Mouse (Mus musculus) heart, embryonic 11.5 days (tissue): ENCODE measurements around the gene Ppil1. TPM values are rescaled to one million over a fixed set of nuclear protein-coding genes. Genes with fewer than 3 reads are reported as not detected.
"Not testable (repeated sequence)": the region's sequence is repeated elsewhere in the genome, so short reads cannot be mapped to it uniquely, and the experiment has no call there.

ENCODE experiments used
- ATAC-seq: fragments of 200-750 bp; cut with Nextera tagmentation; replicated peaks from 2 replicates; pipeline ENCODE4 v1.8.0; 2017; ENCODE audit warnings: moderate library complexity; ENCODE audit not compliant: insufficient number of reproducible peaks, low FRiP score, low TSS enrichment
- H3K27ac ChIP-seq: fragments of 300-500 bp; sonication (generic); 2 replicates; pipeline ENCODE4 v1.5.1; 2014; ENCODE audit warnings: mild to moderate bottlenecking, low read depth, low read length
- H3K27me3 ChIP-seq: fragments of 300-500 bp; sonication (generic); 2 replicates; pipeline ENCODE4 v1.6.1; 2014; ENCODE audit warnings: mild to moderate bottlenecking, low read length, mixed read lengths; ENCODE audit not compliant: control insufficient read depth, insufficient read depth
- H3K36me3 ChIP-seq: fragments of 300-500 bp; sonication (generic); 2 replicates; pipeline ENCODE4 v1.6.1; 2014; ENCODE audit warnings: mild to moderate bottlenecking, low read length, moderate library complexity, mixed read lengths; ENCODE audit not compliant: control insufficient read depth, insufficient read depth
- H3K4me1 ChIP-seq: fragments of 300-500 bp; sonication (generic); 2 replicates; pipeline ENCODE4 v1.6.1; 2014; ENCODE audit warnings: low read length; ENCODE audit not compliant: control insufficient read depth, insufficient read depth
- H3K4me2 ChIP-seq: fragments of 300-500 bp; sonication (generic); 2 replicates; pipeline ENCODE4 v1.6.1; 2014; ENCODE audit warnings: mild to moderate bottlenecking, moderate library complexity
- H3K4me3 ChIP-seq: fragments of 300-500 bp; sonication (generic); 2 replicates; pipeline ENCODE4 v1.5.1; 2014; ENCODE audit warnings: low read depth, low read length
- H3K9ac ChIP-seq: fragments of 300-500 bp; sonication (generic); 2 replicates; pipeline ENCODE4 v1.6.1; 2014; ENCODE audit warnings: mild to moderate bottlenecking, low read depth, low read length, moderate library complexity
- H3K9me3 ChIP-seq: fragments of 300-500 bp; sonication (generic); replicated peaks from 2 replicates; pipeline ENCODE4 v1.6.1; 2016; ENCODE audit warnings: low read length; ENCODE audit not compliant: control insufficient read depth
- whole genome bisulfite sequencing: fragments of 180-500 bp; shearing (Covaris S2); extraction: QIAGEN DNeasy Blood & Tissue Kit; methylation state at CpG from one replicate; pipeline ENCODE4 v1.1.7; 2014; ENCODE audit not compliant: insufficient replicate concordance; 5-methylcytosine and 5-hydroxymethylcytosine counted together
- polyA plus RNA-seq: library from polyadenylated mRNA; unstranded; fragments of >200 nt; fragmentation: Nextera tagmentation; extraction: Ambion mirVana; gene quantifications from 2 replicates; pipeline ENCODE4 v1.2.1, GENCODE M21; 2014

Gene Ppil1
- polyA plus RNA-seq, 1 experiment from 2014 or later, result 117 TPM

GRCm38 (mm10) chr17:29261603-29262258 lies 2.3 kb downstream of the Ppil1 start:
- 91% methylated on average over 22 of the region's 22 CpGs for WGBS
- ATAC-seq, result no peak
- Histone ChIP-seq H3K4me1 (peaks cover 31% of the 10 kb centered on the region), H3K9ac (no peak overlapping the region), H3K9me3 (no peaks in the 10 kb centered on the region), H3K27me3 (no peaks in the 10 kb centered on the region), H3K4me3 (no peak overlapping the region), H3K27ac (no peak overlapping the region), H3K36me3 (peaks cover 12% of the 10 kb centered on the region), H3K4me2 (peak overlapping the region; percentile 91)

GRCm38 (mm10) chr17:29260501-29260900 lies 3.5 kb downstream of the Ppil1 start:
- no peaks in the 10 kb centered on the region for H3K9me3 ChIP-seq
- H3K4me3 ChIP-seq, result no peak overlapping the region
- H3K9ac ChIP-seq, result no peak overlapping the region
- ATAC-seq, result no peak
- WGBS, result 92% methylated on average over 15 of the region's 15 CpGs
- H3K4me2 ChIP-seq, result no peak overlapping the region
- peaks cover 16% of the 10 kb centered on the region for H3K36me3 ChIP-seq
- peaks cover 43% of the 10 kb centered on the region for H3K4me1 ChIP-seq
- no peak overlapping the region for H3K27ac ChIP-seq
- no peaks in the 10 kb centered on the region for H3K27me3 ChIP-seq

GRCm38 (mm10) chr17:29259489-29259888 lies 4.5 kb downstream of the Ppil1 start:
- Histone ChIP-seq H3K9ac (no peak overlapping the region), H3K27me3 (no peaks in the 10 kb centered on the region), H3K36me3 (peaks cover 16% of the 10 kb centered on the region), H3K4me2 (no peak overlapping the region), H3K4me3 (no peak overlapping the region), H3K27ac (no peak overlapping the region), H3K4me1 (peaks cover 46% of the 10 kb centered on the region), H3K9me3 (no peaks in the 10 kb centered on the region)
- WGBS, result 9% methylated on average over 3 of the region's 3 CpGs
- ATAC-seq, result no peak

- H3K27ac ChIP-seq, result no peak overlapping the region
- no peak overlapping the region for H3K4me2 ChIP-seq
- no peak overlapping the region for H3K4me3 ChIP-seq
- no peaks in the 10 kb centered on the region for H3K27me3 ChIP-seq
- H3K9me3 ChIP-seq, result no peaks in the 10 kb centered on the region
- H3K36me3 ChIP-seq, result peaks cover 16% of the 10 kb centered on the region
- peaks cover 48% of the 10 kb centered on the region for H3K4me1 ChIP-seq
- 95% methylated on average over 2 of the region's 2 CpGs for WGBS
- ATAC-seq, result no peak
- H3K9ac ChIP-seq, result no peak overlapping the region
These were observed 5.1 kb downstream of the Ppil1 start for GRCm38 (mm10) chr17:29258921-29259320.

- no peaks in the 10 kb centered on the region for H3K27me3 ChIP-seq
- H3K36me3 ChIP-seq, result peaks cover 16% of the 10 kb centered on the region
- no peaks in the 10 kb centered on the region for H3K9me3 ChIP-seq
- no peak for ATAC-seq
- no peak overlapping the region for H3K4me3 ChIP-seq
- H3K9ac ChIP-seq, result no peak overlapping the region
- H3K27ac ChIP-seq, result peak overlapping the region; percentile 88
- H3K4me2 ChIP-seq, result no peak overlapping the region
- H3K4me1 ChIP-seq, result peaks cover 49% of the 10 kb centered on the region
- 81% methylated on average over 10 of the region's 10 CpGs for WGBS
These were observed 5.9 kb downstream of the Ppil1 start for GRCm38 (mm10) chr17:29258025-29258558.

GRCm38 (mm10) chr17:29257001-29257511 lies 6.9 kb downstream of the Ppil1 start:
- WGBS, result 68% methylated on average over 10 of the region's 10 CpGs
- peak overlapping the region; percentile 33 for H3K4me2 ChIP-seq

GRCm38 (mm10) chr17:29256507-29256906 lies 7.5 kb downstream of the Ppil1 start:
- 0 out of 2 replicates have a peak overlapping the region, but pooled peaks have one; percentile 8 for H3K9ac ChIP-seq
- H3K4me1 ChIP-seq, result peaks cover 54% of the 10 kb centered on the region
- H3K4me2 ChIP-seq, result peak overlapping the region; percentile 33
- 66% methylated on average over 6 of the region's 6 CpGs for WGBS
- H3K27ac ChIP-seq, result peak overlapping the region; percentile 88
- no peak overlapping the region for H3K4me3 ChIP-seq
- H3K9me3 ChIP-seq, result no peaks in the 10 kb centered on the region
- no peaks in the 10 kb centered on the region for H3K27me3 ChIP-seq
- no peak for ATAC-seq
- H3K36me3 ChIP-seq, result peaks cover 21% of the 10 kb centered on the region

More at GRCm38 (mm10) chr17:29257001-29257511, 6.9 kb downstream of the Ppil1 start:
- Histone ChIP-seq H3K9ac (0 out of 2 replicates have a peak overlapping the region, but pooled peaks have one; percentile 8), H3K4me1 (peaks cover 49% of the 10 kb centered on the region), H3K4me3 (no peak overlapping the region), H3K27ac (peak overlapping the region; percentile 88), H3K27me3 (no peaks in the 10 kb centered on the region), H3K36me3 (peaks cover 20% of the 10 kb centered on the region), H3K9me3 (no peaks in the 10 kb centered on the region)
- peak; percentile 65 for ATAC-seq

GRCm38 (mm10) chr17:29254784-29255183 lies 9.2 kb downstream of the Ppil1 start:
- not testable (repeated sequence) for H3K9ac ChIP-seq, H3K27me3 ChIP-seq, H3K9me3 ChIP-seq, ATAC-seq, H3K4me2 ChIP-seq, H3K4me3 ChIP-seq
- H3K36me3 ChIP-seq, result peaks cover 19% of the 10 kb centered on the region
- H3K4me1 ChIP-seq, result peaks cover 68% of the 10 kb centered on the region
- 93% methylated on average over 6 of the region's 6 CpGs for WGBS
- peak overlapping the region; percentile 95 for H3K27ac ChIP-seq
